Mouse (Mus musculus): Measurements from ENCODE around the gene Dlx6.

- TF ChIP-seq CTCF (IDR thresholded peaks at IDR 0.05; ENCODE audit: low read depth, low read length) (no peak), POLR2A (IDR thresholded peaks at IDR 0.05; ENCODE audit: borderline replicate concordance, low read depth, low read length) (no peak)
Observed at GRCm38 (mm10) chr6:6830446-6830845, 32.7 kb upstream of the Dlx6 start.

Measured in bone marrow macrophage, adult 2 months (primary cell).